Mouse (Mus musculus) midbrain, postnatal 0 days (tissue): ENCODE measurements at regions not wholly inside any gene's neighbourhood (a gene's known extent, or its start where the extent isn't known, plus 50 kb on each side); places are given as distances from the start of the nearest gene placed in this dataset.

ENCODE experiments used
- ATAC-seq: fragments of 200-750 bp; cut with Nextera tagmentation; 2 replicates; pipeline ENCODE4 v1.8.0; 2017; ENCODE audit warnings: moderate number of reproducible peaks, mild to moderate bottlenecking, moderate TSS enrichment, moderate library complexity; ENCODE audit not compliant: low FRiP score
- DNase-seq: peaks from one replicate; pipeline ENCODE4 v3.0.0-alpha.2; 2015; ENCODE audit warnings: low spot score
- H3K27ac ChIP-seq: fragments of 300-500 bp; sonication (generic); 2 replicates; pipeline ENCODE4 v1.5.1; 2014; ENCODE audit warnings: low read depth, mild to moderate bottlenecking, low read length, mixed read lengths
- H3K27me3 ChIP-seq: fragments of 300-500 bp; sonication (generic); 2 replicates; pipeline ENCODE4 v1.6.1; 2014; ENCODE audit warnings: low read length, control low read depth, mixed read lengths; ENCODE audit not compliant: insufficient read depth
- H3K36me3 ChIP-seq: fragments of 300-500 bp; sonication (generic); 2 replicates; pipeline ENCODE4 v1.6.1; 2014; ENCODE audit warnings: low read length, control low read depth, mixed read lengths; ENCODE audit not compliant: insufficient read depth
- H3K4me1 ChIP-seq: fragments of 300-500 bp; sonication (generic); 2 replicates; pipeline ENCODE4 v1.6.1; 2014; ENCODE audit warnings: mild to moderate bottlenecking, control low read depth, antibody characterized with exemption, low read length, mixed read lengths; ENCODE audit not compliant: insufficient read depth
- H3K4me2 ChIP-seq: fragments of 300-500 bp; sonication (generic); 2 replicates; pipeline ENCODE4 v1.6.1; 2014; ENCODE audit warnings: low read depth, mild to moderate bottlenecking, low read length, mixed read lengths; ENCODE audit not compliant: poor library complexity, severe bottlenecking
- H3K4me3 ChIP-seq: fragments of 300-500 bp; sonication (generic); 2 replicates; pipeline ENCODE4 v1.5.1; 2014; ENCODE audit warnings: low read depth, mild to moderate bottlenecking, low read length, moderate library complexity
- H3K9ac ChIP-seq: fragments of 300-500 bp; sonication (generic); replicated peaks from 2 replicates; pipeline ENCODE4 v1.6.1; 2014; ENCODE audit warnings: mild to moderate bottlenecking, low read length, moderate library complexity, mixed read lengths; ENCODE audit not compliant: poor library complexity, severe bottlenecking
- H3K9me3 ChIP-seq: fragments of 300-500 bp; sonication (generic); 2 replicates; pipeline ENCODE4 v1.6.1; 2016; ENCODE audit warnings: low read length, control low read depth
- CTCF ChIP-seq: IDR thresholded peaks from 2 replicates; pipeline ENCODE4 v1.5.1; 2016; ENCODE audit warnings: antibody characterized with exemption, mild to moderate bottlenecking
- WGBS: fragments of 180-500 bp; shearing (Covaris S2); extraction: QIAGEN DNeasy Blood & Tissue Kit; methylation state at CpG from one replicate; pipeline ENCODE4 v1.1.7; 2014; 5-methylcytosine and 5-hydroxymethylcytosine counted together

- Histone ChIP-seq H3K4me2 (no peak overlapping the region), H3K4me1 (no peaks in the 10 kb centered on the region), H3K9ac (no peak overlapping the region), H3K27ac (no peak overlapping the region), H3K4me3 (no peak overlapping the region), H3K9me3 (no peaks in the 10 kb centered on the region), H3K27me3 (no peaks in the 10 kb centered on the region), H3K36me3 (no peaks in the 10 kb centered on the region)
- ATAC-seq (no peak), DNase-seq (no peak)
- 94% methylated on average over 7 of the region's 7 CpGs for WGBS
- no peak for TF ChIP-seq CTCF
Observed at GRCm38 (mm10) chr6:118330496-118330895, 88.8 kb downstream of the Bms1 start.

GRCm38 (mm10) chr6:118327458-118327857 lies 91.8 kb downstream of the Bms1 start:
- Histone ChIP-seq H3K27ac (no peak overlapping the region), H3K4me2 (no peak overlapping the region), H3K9me3 (no peaks in the 10 kb centered on the region), H3K4me3 (no peak overlapping the region), H3K27me3 (no peaks in the 10 kb centered on the region), H3K9ac (no peak overlapping the region), H3K4me1 (no peaks in the 10 kb centered on the region), H3K36me3 (no peaks in the 10 kb centered on the region)
- TF ChIP-seq CTCF = peak; percentile 55
- no peak for DNase-seq
- 74% methylated on average over 6 of the region's 6 CpGs for WGBS
- ATAC-seq = no peak

- H3K4me1 ChIP-seq = no peaks in the 10 kb centered on the region
- H3K27ac ChIP-seq = no peak overlapping the region
- no peak for ATAC-seq
- TF ChIP-seq CTCF = no peak
- H3K36me3 ChIP-seq = no peaks in the 10 kb centered on the region
- H3K4me3 ChIP-seq = no peak overlapping the region
- no peaks in the 10 kb centered on the region for H3K27me3 ChIP-seq
- WGBS = 95% methylated on average over 1 of the region's 1 CpGs
- DNase-seq = no peak
- H3K9ac ChIP-seq = no peak overlapping the region
- H3K4me2 ChIP-seq = no peak overlapping the region
- H3K9me3 ChIP-seq = no peaks in the 10 kb centered on the region
Observed at GRCm38 (mm10) chr6:118325681-118326080, 93.6 kb downstream of the Bms1 start.

- H3K4me2 ChIP-seq = no peak overlapping the region
- H3K36me3 ChIP-seq = no peaks in the 10 kb centered on the region
- H3K4me3 ChIP-seq = no peak overlapping the region
- H3K27me3 ChIP-seq = no peaks in the 10 kb centered on the region
- ATAC-seq (no peak), DNase-seq (no peak)
- WGBS = 83% methylated on average over 4 of the region's 4 CpGs
- no peaks in the 10 kb centered on the region for H3K9me3 ChIP-seq
- no peaks in the 10 kb centered on the region for H3K4me1 ChIP-seq
- no peak overlapping the region for H3K9ac ChIP-seq
- TF ChIP-seq CTCF = no peak
- H3K27ac ChIP-seq = no peak overlapping the region
Observed at GRCm38 (mm10) chr6:118324559-118324958, 94.7 kb downstream of the Bms1 start.

GRCm38 (mm10) chr6:118323052-118323451 lies 96.2 kb downstream of the Bms1 start:
- Histone ChIP-seq H3K9ac (no peak overlapping the region), H3K4me3 (no peak overlapping the region), H3K36me3 (no peaks in the 10 kb centered on the region), H3K27ac (no peak overlapping the region), H3K9me3 (no peaks in the 10 kb centered on the region), H3K4me2 (no peak overlapping the region), H3K4me1 (no peaks in the 10 kb centered on the region), H3K27me3 (no peaks in the 10 kb centered on the region)
- TF ChIP-seq CTCF = no peak
- WGBS = 76% methylated on average over 6 of the region's 6 CpGs
- no peak for ATAC-seq
- DNase-seq = no peak

GRCm38 (mm10) chr6:118322631-118323030 lies 96.6 kb downstream of the Bms1 start:
- 77% methylated on average over 5 of the region's 5 CpGs for whole genome bisulfite sequencing
- no peak overlapping the region for H3K9ac ChIP-seq
- H3K9me3 ChIP-seq = no peaks in the 10 kb centered on the region
- ATAC-seq = no peak
- DNase-seq = no peak
- H3K4me1 ChIP-seq = no peaks in the 10 kb centered on the region
- no peak for TF ChIP-seq CTCF
- H3K4me2 ChIP-seq = no peak overlapping the region
- no peak overlapping the region for H3K4me3 ChIP-seq
- H3K27ac ChIP-seq = no peak overlapping the region
- no peaks in the 10 kb centered on the region for H3K27me3 ChIP-seq
- H3K36me3 ChIP-seq = no peaks in the 10 kb centered on the region
